Mouse (Mus musculus) liver, adult (tissue): ENCODE measurements around the gene Tbc1d22b.

Source experiments
- GATA4 ChIP-seq: IDR thresholded peaks from 2 replicates; pipeline ENCODE4 v1.6.1; 2014; ENCODE audit warnings: mild to moderate bottlenecking, low read length; ENCODE audit not compliant: insufficient replicate concordance

The Tbc1d22b gene

GRCm38 (mm10) chr17:29614115-29615023 is 64.8 kb downstream of the Tbc1d22b start, which contains the start of the genes Rnf8 and Gm28043:
TSS of gene Rnf8 (plus strand) at chr17:29614790.
TSS of gene Gm28043 (plus strand) at chr17:29614876.
- peak; percentile 85; the same call in 1 of the 2 replicates for TF ChIP-seq GATA4

GRCm38 (mm10) chr17:29615024-29615551 is 65.5 kb downstream of the Tbc1d22b start:
- no peak for TF ChIP-seq GATA4

- TF ChIP-seq GATA4 = no peak
Observed at GRCm38 (mm10) chr17:29615616-29616015, 66.0 kb downstream of the Tbc1d22b start.

- TF ChIP-seq GATA4 = no peak
Observed at GRCm38 (mm10) chr17:29619231-29619630, 69.6 kb downstream of the Tbc1d22b start.

GRCm38 (mm10) chr17:29623488-29623887 is 73.9 kb downstream of the Tbc1d22b start:
- no peak for TF ChIP-seq GATA4

- TF ChIP-seq GATA4 = no peak
Observed at GRCm38 (mm10) chr17:29627285-29627684, 77.7 kb downstream of the Tbc1d22b start.

- no peak for TF ChIP-seq GATA4
Observed at GRCm38 (mm10) chr17:29628946-29629345, 79.4 kb downstream of the Tbc1d22b start.

GRCm38 (mm10) chr17:29629620-29630019 is 80.0 kb downstream of the Tbc1d22b start:
- TF ChIP-seq GATA4 = no peak

GRCm38 (mm10) chr17:29632312-29632711 is 82.7 kb downstream of the Tbc1d22b start:
- no peak for TF ChIP-seq GATA4

- TF ChIP-seq GATA4 = no peak
Observed at GRCm38 (mm10) chr17:29635492-29635891, 85.9 kb downstream of the Tbc1d22b start.

GRCm38 (mm10) chr17:29636118-29636517 is 86.5 kb downstream of the Tbc1d22b start:
- TF ChIP-seq GATA4 = no peak

GRCm38 (mm10) chr17:29637377-29637776 is 87.8 kb downstream of the Tbc1d22b start:
- TF ChIP-seq GATA4 = peak; percentile 59; the same call in 1 of the 2 replicates

- TF ChIP-seq GATA4 = no peak
Observed at GRCm38 (mm10) chr17:29637895-29638294, 88.3 kb downstream of the Tbc1d22b start.

- TF ChIP-seq GATA4 = no peak
Observed at GRCm38 (mm10) chr17:29640971-29641370, 91.4 kb downstream of the Tbc1d22b start.

GRCm38 (mm10) chr17:29642219-29642618 is 92.6 kb downstream of the Tbc1d22b start:
- no peak for TF ChIP-seq GATA4
